Mouse (Mus musculus): Measurements from ENCODE around the gene Ano3. TPM values are rescaled to one million over a fixed set of nuclear protein-coding genes. Genes with fewer than 3 reads are reported as not detected.
"Not testable (repeated sequence)": the region's sequence is repeated elsewhere in the genome, so short reads cannot be mapped to it uniquely, and the experiment has no call there.

The Ano3 gene
- total RNA-seq (2021): 10 to 100 TPM; 16.5 to 17.2 TPM

DNA sequence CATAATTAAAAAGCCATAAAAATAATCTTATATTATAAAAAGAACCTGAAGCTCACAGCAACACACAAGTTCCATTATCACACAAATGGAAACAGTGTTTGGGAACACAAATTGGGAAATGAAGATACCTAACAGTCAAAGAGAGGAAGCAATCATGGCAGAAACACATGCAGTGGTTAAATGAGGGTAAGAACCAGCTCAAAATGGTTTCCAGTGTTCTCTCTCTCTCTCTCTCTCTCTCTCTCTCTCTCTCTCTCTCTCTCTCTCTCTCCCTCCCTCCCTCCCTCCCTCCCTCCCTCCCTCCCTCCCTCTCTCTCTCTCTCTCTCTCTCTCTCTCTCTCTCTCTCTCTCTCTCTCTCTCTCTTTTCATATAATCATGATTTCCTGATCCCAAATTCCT is at the start of gene Ano3:
Gene Ano3, minus strand, starts transcription at position 101 of the 400 bp plus-strand sequence.
- DNase-seq (ENCODE audit: extremely low spot score in 1 of 2, low spot score in 2 of 2); intact Hi-C loops (cut with DNase I): not testable (repeated sequence)

DNA sequence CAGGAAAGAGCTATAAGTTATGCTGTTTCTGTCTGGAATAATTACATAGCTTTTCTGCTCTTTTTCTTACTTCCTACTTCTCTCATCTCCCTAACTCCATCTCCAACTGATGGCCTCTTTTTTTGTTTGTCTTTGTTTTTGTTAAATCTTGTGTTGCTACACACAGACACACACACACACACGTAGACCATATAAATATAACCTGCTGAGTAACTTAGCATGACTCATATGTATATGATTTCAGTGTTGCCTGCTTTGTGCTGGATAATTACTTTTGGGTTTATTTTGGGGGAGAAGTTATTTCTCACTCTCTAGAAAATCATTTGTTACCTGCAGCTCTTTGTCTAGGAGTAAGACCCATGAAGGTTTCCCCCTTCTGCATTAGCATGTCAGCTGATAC is 39.3 kb upstream of the Ano3 start:
- DNase-seq (ENCODE audit: extremely low spot score in 1 of 2, low spot score in 2 of 2): no peak
- intact Hi-C loops (cut with DNase I): loop anchor here (10.0 kb wide), 1 partner anchor 1225 kb away; no protein-coding TSS in a partner anchor

DNA sequence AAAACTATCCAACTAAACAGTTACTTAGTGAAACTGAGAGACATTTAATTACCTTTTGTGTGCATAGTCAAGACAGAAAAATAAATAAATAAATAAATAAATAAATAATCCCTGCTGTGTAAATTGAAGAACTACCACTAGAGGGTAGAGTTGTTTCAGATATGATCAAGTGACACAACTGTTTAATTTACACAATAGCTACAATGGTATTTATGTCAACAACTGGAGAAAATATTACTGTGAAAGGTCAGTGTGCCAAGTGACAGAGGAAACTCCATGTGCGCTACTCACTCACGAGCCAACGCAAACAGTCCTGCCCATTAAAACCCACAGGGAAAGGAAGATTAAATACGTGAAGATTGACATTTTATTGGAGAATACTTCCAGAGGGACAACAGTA is 38.8 kb upstream of the Ano3 start:
- no peak for DNase-seq (ENCODE audit: extremely low spot score in 1 of 2, low spot score in 2 of 2)
- intact Hi-C loops (cut with DNase I): loop anchor here (10.0 kb wide), 1 partner anchor 425 kb away; no protein-coding TSS in a partner anchor

DNA sequence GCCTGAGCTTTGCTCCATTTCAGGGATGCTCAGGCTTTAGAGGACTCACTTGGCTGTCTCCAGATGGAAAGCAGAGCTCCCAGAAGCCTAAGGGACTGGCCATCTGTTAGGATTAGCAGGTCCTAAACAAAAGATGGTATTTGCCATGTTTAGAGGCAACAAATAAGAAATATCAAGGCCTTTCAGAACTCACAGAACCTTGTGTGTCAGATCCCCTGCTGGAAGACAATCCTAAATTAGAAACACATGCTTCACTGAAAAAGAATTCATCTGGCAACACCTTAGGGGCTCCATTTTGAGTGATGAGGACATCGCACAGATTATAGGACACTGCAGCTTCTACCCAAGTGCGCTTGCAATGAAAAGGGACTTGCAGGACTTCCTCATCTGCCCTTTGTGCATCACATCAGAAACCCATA is 35.1 kb upstream of the Ano3 start:
- DNase-seq (ENCODE audit: extremely low spot score in 1 of 2, low spot score in 2 of 2): peak in 1 of 2 experiments; percentile 4

DNA sequence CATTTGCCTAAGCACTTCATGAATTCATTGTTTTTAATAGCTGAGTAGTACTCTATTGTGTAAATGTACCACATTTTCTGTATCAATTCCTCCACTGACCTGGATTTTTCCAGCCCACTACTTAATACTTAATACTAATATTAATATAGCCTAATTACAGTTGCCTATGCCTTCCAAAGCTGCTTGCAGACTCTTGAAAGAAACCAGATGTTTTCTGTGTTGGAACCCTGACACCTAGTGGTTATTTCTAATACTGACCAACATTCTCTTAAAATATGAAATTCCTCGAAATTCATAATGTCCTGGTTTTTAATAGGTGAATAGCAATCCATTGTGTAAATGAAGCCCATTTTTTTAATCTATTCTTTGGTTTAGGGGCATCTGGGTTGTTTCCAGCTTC is 31.0 kb upstream of the Ano3 start:
- DNase-seq (ENCODE audit: extremely low spot score in 1 of 2, low spot score in 2 of 2): no peak
- intact Hi-C loops (cut with DNase I): loop anchor here (2.0 to 10.0 kb wide), 3 partner anchors 319 to 749 kb away; no protein-coding TSS in a partner anchor

More for the DNA sequence above, 35.1 kb upstream of the Ano3 start:
- intact Hi-C loops (cut with DNase I): loop anchor here (10.0 kb wide), 1 partner anchor 421 kb away; no protein-coding TSS in a partner anchor

DNA sequence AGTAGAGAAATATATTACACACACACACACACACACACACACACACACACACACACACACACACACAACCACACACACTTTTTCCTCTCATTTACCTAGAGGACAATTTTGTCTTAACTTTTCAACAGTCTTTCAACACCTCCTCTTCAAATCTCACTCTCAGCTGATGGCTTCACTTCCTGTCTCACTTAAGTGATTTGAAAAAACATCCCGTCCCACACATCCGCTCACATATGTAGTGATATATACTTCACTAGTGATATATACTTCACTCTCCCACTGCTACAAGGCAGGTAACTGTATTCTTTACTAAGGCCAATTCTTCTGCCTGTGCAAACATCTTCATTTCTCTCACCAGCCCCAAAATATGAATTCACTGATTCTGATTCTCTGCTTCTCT is 28.9 kb upstream of the Ano3 start:
- intact Hi-C loops (cut with DNase I): loop anchor here (5.0 to 10.0 kb wide), 2 partner anchors 415 to 747 kb away; no protein-coding TSS in a partner anchor

DNA sequence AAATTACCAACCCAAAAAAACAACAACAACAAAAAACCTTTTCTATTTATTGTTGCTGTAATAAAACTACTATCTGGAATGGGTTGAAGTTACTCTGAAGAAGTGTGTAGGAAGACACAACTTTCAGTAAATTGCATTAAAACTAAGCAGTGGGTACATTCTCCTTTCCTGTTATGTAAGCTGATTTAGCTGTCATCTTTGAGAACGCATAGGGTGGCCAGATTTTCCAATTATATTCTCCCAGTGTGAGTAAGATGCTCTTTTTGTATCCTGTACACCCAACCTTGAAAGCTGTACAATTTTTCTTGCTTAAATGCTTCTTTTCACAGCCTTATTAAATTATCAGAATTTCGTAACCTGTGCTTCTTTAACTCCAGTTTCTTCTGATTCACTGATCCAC is 26.1 kb upstream of the Ano3 start:
- intact Hi-C loops (cut with DNase I): no loop called here
- no peak for DNase-seq (ENCODE audit: extremely low spot score in 1 of 2, low spot score in 2 of 2)

More for the DNA sequence above, 28.9 kb upstream of the Ano3 start:
- no peak for DNase-seq (ENCODE audit: extremely low spot score in 1 of 2, low spot score in 2 of 2)

DNA sequence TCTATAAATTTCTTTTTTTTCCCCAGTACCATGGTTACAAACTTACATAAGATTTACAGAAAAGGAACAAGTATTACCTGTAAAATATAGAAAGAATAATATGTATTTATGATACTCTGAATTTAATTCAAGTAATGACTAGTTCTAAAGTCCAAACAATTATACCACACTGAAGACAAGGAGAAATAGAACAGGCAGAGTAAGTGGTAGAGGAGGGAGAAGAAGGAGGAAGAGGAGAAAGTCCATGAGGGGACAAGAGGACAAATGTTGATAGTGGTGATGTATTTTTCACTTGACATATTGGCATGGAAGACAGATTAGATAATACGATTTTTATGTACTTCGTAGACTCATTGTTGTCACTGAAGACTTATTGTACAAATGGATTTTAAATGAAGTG is 19.4 kb upstream of the Ano3 start:
- intact Hi-C loops (cut with DNase I): no loop called here
- no peak for DNase-seq (ENCODE audit: extremely low spot score in 1 of 2, low spot score in 2 of 2)

DNA sequence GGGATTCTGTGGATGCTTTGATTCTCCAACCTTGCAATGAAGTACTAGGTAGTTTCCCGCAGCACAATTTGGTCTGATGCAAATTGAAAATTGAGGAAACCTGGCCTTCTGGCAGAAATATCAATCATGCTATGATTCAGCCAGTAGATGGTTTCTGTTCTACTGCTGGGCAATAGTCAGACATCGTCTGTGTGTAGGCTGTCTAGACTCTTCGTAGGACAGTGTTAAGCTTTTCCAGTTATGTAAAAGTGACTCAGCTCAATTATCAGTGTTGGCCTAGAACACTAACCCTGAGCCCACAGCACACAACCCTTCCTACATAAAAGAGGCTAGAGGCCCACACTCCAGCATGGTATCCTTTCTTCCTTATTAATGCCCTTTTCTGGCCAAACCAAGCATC is 14.7 kb upstream of the Ano3 start:
- intact Hi-C loops (cut with DNase I): no loop called here
- DNase-seq (ENCODE audit: extremely low spot score in 1 of 2, low spot score in 2 of 2): no peak

DNA sequence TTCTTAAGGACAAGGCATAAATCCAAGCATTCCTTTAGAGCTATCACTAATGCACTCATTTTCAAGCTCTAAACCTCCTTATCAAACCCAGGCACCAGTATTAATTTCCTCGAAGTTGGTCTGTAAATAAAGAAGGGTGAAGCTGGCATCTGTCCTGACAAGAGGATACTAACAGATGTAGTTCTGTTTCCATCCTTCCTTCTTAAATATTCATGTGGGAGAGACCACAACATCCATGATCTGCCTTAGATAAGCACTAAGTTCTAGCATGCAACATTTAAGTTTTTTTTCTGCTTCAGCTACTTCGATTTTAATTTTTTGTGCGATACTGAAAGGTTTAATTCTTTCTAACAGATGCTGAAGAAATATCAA is 305 bp downstream of the Ano3 start:
- intact Hi-C loops (cut with DNase I): no loop called here

DNA sequence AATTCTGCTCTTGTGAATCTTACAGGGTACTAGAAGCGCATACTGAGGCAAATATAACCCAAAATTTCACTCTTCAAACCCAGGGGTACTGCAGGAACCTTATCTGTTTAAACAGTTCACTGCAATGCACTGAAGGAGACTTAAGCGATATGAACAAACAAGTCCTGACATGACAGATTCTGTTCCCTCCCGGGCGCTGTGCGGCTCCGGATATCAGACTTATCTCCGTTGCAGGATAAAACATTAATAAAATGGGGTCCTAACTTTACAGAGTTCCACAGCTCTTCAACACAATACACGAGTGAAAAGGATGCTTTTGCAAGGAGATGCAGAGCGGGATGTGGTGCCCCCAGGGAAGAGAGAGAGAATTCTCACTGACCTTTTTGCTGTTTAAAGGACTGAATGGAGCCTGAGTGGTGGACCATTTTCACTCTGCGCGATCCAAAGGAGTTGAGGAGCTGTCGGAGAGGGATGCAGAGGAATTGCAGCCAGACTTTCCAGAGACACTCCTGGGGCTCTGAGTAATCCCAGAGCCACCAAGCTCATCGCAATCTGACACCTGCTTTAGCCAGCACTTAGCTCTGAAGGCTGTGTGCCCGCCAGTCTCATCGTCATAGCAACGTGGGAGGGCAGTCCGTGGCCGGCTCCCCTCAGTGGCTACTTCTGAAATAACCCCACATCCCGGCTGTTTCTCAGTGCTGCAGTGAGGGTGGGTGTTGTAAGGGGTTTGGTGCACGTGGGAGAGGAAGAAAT is 868 bp downstream of the Ano3 start:
- intact Hi-C loops (cut with DNase I): no loop called here
- peak; percentile 64 to 67 for DNase-seq (ENCODE audit: extremely low spot score in 1 of 2, low spot score in 2 of 2)

More for the DNA sequence above, 305 bp downstream of the Ano3 start:
- DNase-seq (ENCODE audit: extremely low spot score in 1 of 2, low spot score in 2 of 2): no peak

DNA sequence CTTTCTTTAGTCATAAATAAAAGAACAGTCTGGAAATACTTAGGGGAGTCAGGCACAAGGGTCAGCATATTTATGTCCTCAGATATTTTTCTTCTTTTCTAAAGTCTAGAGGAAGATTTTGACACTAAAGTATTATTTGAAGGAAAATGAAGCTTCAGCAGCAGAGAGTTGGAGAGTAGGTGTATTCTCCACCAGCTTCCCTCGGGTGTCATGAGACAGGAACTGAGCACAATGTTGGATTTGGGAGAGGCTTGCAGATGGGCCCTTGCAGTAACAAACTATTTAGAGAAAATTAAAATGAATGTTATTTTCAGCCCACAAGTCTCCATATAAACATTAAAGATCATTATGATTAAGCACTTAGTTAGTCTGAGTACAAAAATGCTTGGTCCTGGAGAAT is 5.6 kb downstream of the Ano3 start:
- DNase-seq (ENCODE audit: extremely low spot score in 1 of 2, low spot score in 2 of 2): no peak

DNA sequence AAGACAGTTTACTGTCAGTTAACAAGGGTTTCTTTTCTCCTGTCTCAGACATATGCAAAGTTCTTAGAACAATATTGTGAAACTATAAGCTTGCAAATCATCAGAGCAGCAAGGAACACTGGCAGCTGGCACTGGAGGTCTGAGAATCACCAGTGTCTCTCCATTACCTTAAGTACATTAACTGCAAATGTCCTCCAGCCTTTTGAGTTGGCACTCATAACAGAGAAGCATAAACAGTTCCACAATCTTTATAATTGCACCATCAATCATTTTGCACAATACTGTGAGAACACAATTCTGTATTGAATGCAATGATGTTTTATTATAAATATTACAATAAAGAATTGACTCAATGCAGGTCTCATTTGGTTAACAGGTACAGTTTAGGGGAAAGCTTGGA is 15.0 kb downstream of the Ano3 start:
- intact Hi-C loops (cut with DNase I): no loop called here
- no peak for DNase-seq (ENCODE audit: extremely low spot score in 1 of 2, low spot score in 2 of 2)

More for the DNA sequence above, 5.6 kb downstream of the Ano3 start:
- intact Hi-C loops (cut with DNase I): no loop called here

DNA sequence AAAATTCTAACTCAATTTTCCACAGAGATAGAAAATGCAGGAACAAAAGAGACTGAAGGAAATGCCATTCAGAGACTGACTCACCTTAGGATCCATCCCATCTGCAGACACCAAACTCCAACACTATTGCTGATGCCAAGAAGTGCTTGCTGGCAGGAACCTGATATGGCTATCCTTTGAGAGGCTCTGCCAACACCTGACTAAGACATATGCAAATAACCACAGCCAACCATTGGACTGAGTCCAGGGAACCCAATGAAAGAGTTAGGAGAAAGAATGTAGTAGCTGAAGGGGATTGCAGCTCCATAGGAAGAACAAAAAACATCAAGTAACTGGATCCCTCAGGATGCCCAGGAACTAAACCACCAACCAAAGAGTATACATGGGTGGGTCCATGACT is 21.6 kb downstream of the Ano3 start:
- no peak for DNase-seq (ENCODE audit: extremely low spot score in 1 of 2, low spot score in 2 of 2)
- intact Hi-C loops (cut with DNase I): no loop called here

DNA sequence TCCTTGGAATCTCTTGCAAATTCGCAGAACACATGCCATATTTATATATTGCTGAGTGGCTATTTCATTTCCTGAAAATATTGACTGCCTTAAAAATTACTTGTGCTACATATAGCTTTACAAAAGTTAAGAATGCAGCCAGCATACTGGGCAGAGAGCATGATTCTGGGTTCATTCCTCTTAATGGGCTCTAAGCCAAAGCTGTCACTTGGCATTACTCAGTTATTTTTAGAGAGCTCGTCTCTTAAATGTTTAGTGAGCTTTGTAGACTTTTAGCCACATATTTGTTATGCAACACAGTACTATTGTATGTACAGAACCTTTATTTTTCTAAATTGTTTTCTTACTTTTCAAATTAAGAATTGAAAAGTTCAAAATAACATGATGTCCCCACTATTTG is 41.2 kb downstream of the Ano3 start:
- intact Hi-C loops (cut with DNase I): no loop called here
- DNase-seq (ENCODE audit: extremely low spot score in 1 of 2, low spot score in 2 of 2): no peak

DNA sequence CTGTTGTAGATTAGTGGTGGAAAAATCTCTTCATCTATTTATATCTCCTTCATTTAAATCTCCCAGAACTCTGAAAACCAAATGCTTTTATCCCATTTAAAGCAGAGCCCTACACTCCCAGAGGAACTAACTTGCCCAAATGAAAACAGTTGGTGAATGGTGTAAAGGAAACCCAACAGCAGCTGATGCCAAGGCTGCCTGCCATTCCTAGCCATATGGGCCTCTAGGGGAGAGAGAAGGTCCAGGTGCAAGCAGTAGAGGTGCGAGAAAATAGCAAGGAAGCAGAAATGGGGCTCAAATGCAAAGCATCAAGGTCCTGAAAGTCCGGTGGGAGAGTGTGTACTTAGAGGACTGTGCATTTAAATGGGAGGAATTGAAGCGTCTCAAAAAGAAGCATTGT is 44.2 kb downstream of the Ano3 start:
- intact Hi-C loops (cut with DNase I): no loop called here
- no peak for DNase-seq (ENCODE audit: extremely low spot score in 1 of 2, low spot score in 2 of 2)

DNA sequence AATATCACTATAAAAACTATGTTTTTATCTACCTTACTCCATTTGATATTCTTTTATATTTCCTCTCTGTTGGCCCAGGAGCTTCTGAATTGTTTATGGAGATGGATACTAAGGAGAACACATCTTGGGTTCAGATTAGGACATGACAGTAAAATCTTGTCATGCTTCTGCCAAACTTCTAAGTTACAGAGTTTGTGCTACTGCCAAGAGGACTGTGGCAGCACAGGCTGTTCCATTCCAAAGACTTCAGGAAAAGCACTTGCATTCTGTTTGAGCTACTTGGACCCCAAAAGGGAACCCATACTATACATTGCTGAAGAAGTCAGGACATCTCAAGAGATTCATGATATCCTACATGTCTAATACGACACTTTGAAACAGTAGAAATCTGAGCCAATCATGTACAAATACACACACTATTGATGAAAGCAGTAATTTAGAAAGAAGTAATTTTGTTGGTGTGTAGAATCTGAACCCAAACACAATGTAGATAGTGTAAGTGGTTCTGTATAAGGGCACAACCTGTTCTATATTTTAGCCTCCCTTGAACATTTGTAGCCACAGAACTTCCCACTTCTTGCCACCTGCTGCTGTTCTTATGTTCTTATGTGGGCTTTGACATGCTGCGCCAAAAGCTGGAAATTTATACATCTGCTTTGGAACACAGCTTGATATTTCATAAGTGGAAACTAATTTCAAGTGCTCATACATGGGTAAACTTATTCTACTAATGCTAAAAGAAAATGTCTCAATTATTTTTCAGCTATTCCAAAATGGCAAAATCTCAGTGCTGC is 54.0 kb downstream of the Ano3 start:
- intact Hi-C loops (cut with DNase I): no loop called here
- peak in 1 of 2 experiments; percentile 17 for DNase-seq (ENCODE audit: extremely low spot score in 1 of 2, low spot score in 2 of 2)

DNA sequence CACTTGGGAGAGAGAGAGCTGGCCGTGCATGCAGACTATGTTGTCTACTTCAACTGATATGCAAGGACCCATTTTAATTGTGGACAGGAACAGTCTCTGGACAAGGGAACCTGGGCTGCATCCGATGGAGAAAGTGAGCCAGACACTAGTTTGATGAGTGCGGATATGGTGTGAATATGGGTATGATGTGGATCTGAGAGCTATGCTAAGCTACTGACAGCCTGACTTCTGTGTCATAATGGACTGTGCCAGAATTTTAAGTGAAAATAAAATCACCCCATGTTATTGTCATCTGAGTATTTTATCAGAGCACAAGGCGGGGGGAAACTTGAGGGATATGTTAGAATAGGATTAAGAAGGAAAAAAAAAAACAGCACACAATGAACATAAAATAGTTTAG is 79.1 kb downstream of the Ano3 start:
- intact Hi-C loops (cut with DNase I): no loop called here
- DNase-seq (ENCODE audit: extremely low spot score in 1 of 2, low spot score in 2 of 2): no peak

DNA sequence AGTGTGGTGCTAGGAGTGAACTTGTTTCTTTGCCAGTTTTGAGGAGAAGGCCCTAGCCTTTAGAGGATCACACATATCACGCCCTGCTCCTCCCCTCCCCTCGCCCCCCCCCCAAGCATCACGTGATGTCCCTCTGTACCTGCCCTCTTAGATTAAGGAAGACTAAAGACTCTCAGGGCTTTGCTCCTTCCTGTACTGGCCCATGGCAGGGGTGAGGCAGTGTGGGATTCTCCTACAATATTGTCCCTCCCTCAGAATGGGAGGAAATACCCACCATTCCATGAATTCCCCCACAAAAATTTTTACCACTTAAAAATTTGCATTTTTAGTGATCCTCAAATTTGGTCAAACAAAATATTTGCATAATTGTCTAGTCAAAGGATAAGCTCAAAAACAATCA is 85.1 kb downstream of the Ano3 start:
- intact Hi-C loops (cut with DNase I): no loop called here
- no peak for DNase-seq (ENCODE audit: extremely low spot score in 1 of 2, low spot score in 2 of 2)

DNA sequence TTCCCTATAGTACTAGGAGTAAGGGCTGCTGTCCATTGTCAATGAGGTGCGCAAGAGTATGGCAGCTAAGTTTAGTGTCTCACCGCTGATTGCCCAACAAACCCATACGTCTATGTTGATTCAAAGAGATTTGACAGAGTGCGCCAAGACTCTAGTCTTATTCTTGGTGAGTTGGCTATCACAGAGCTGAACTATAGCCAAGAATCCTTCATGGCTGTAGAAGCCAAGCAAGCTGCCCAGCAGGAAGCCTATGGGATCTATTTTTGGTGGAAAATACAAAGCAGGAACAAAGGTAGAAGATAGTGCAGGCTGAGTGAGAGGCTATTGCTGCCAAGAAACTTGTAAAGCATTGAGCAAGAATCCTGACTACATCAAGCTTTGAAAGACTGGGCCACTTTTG is 87.3 kb downstream of the Ano3 start:
- intact Hi-C loops (cut with DNase I): no loop called here
- DNase-seq (ENCODE audit: extremely low spot score in 1 of 2, low spot score in 2 of 2): no peak

All from left cerebral cortex, postnatal 10 days (tissue).